Mouse (Mus musculus): ENCODE results near the gene Cotl1. TPM values are rescaled to one million over a fixed set of nuclear protein-coding genes. Genes with fewer than 3 reads are reported as not detected.

Cotl1 gene
- polyA plus RNA-seq, 1 experiment: 144 TPM

DNA sequence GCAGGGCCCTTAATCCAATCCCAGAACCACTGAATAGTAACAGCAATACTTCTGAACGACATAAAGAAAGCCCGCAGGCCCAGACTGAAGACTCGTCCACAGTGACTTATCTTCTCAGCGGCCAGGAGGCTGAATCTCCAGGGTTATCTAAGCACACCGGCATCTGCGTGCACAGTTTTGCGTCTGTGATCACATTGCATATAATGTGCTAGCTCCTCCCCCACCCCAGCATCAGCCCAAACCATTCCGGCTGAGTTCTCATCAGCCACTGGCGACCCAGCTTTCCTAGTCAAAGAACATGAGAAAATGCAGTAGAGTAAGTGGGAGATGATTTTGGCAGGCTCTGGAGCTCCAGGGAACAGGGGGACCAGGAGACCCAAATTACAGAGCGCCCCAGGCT lies 11.3 kb downstream of the Cotl1 start:
- Histone ChIP-seq H3K4me2 (ENCODE audit: low read depth) (no peak overlapping the region), H3K79me2 (ENCODE audit: control insufficient read depth, insufficient read depth) (peaks cover 35% of the 10 kb centered on the region), H3ac (ENCODE audit: control insufficient read depth, insufficient read length) (no peak overlapping the region), H3K4me3 (no peak overlapping the region), H3K36me3 (ENCODE audit: control insufficient read depth, insufficient read depth) (no peaks in the 10 kb centered on the region), H3K27me3 (ENCODE audit: control insufficient read depth, insufficient read depth, insufficient read length) (no peaks in the 10 kb centered on the region)
- TF ChIP-seq MAX (IDR thresholded peaks at IDR 0.05; ENCODE audit: low read depth): no peak
- TF ChIP-seq CEBPB (IDR thresholded peaks at IDR 0.05; ENCODE audit: insufficient read depth, poor library complexity, severe bottlenecking): no peak
- TF ChIP-seq POLR2A (IDR thresholded peaks at IDR 0.05; ENCODE audit: insufficient read length, low read depth): no peak
- TF ChIP-seq TCF12 (IDR thresholded peaks at IDR 0.05; ENCODE audit: insufficient read depth, poor library complexity, severe bottlenecking): no peak
- no peak for TF ChIP-seq MYOD1 (IDR thresholded peaks at IDR 0.05; ENCODE audit: control insufficient read depth in 1 of 3, insufficient read length in 2 of 3, low read depth in 2 of 3)
- no peak for TF ChIP-seq SRF (IDR thresholded peaks at IDR 0.05; ENCODE audit: control insufficient read depth, insufficient read length, low read depth)
- no peak for TF ChIP-seq E2F4 (IDR thresholded peaks at IDR 0.05; ENCODE audit: insufficient read depth)
- TF ChIP-seq MYOG (IDR thresholded peaks at IDR 0.05; ENCODE audit: control insufficient read depth in 1 of 3, insufficient read depth in 1 of 3, insufficient read length in 2 of 3, low read depth in 2 of 3): no peak

- TF ChIP-seq SRF (IDR thresholded peaks at IDR 0.05; ENCODE audit: control insufficient read depth, insufficient read length, low read depth): no peak
- no peak for TF ChIP-seq TCF12 (IDR thresholded peaks at IDR 0.05; ENCODE audit: insufficient read depth, poor library complexity, severe bottlenecking)
- TF ChIP-seq POLR2A (IDR thresholded peaks at IDR 0.05; ENCODE audit: insufficient read length, low read depth): no peak
- TF ChIP-seq TCF3 (IDR thresholded peaks at IDR 0.05; ENCODE audit: insufficient read length, low read depth): no peak
- no peak for TF ChIP-seq MYOD1 (IDR thresholded peaks at IDR 0.05; ENCODE audit: control insufficient read depth in 1 of 3, insufficient read length in 2 of 3, low read depth in 2 of 3)
- TF ChIP-seq E2F4 (IDR thresholded peaks at IDR 0.05; ENCODE audit: insufficient read depth): no peak
- TF ChIP-seq CEBPB (IDR thresholded peaks at IDR 0.05; ENCODE audit: insufficient read depth, poor library complexity, severe bottlenecking): no peak
- no peak for TF ChIP-seq POLR2AphosphoS2 (IDR thresholded peaks at IDR 0.05; ENCODE audit: insufficient read length, low read depth)
- TF ChIP-seq REST (IDR thresholded peaks at IDR 0.05; ENCODE audit: insufficient read depth, insufficient read length): no peak
- no peak for TF ChIP-seq MYOG (IDR thresholded peaks at IDR 0.05; ENCODE audit: control insufficient read depth in 1 of 3, insufficient read depth in 1 of 3, insufficient read length in 2 of 3, low read depth in 2 of 3)
- TF ChIP-seq USF1 (IDR thresholded peaks at IDR 0.05; ENCODE audit: low read depth): no peak
- no peak for TF ChIP-seq MAX (IDR thresholded peaks at IDR 0.05; ENCODE audit: low read depth)
- H3K4me2 ChIP-seq (ENCODE audit: low read depth): no peak overlapping the region
- no peak overlapping the region for H3K4me3 ChIP-seq
- H3K27me3 ChIP-seq (ENCODE audit: control insufficient read depth, insufficient read depth, insufficient read length): no peaks in the 10 kb centered on the region
- H3K36me3 ChIP-seq (ENCODE audit: control insufficient read depth, insufficient read depth): no peaks in the 10 kb centered on the region
- H3ac ChIP-seq (ENCODE audit: control insufficient read depth, insufficient read length): no peak overlapping the region
- H3K79me2 ChIP-seq (ENCODE audit: control insufficient read depth, insufficient read depth): peaks cover 37% of the 10 kb centered on the region
These were observed 12.6 kb downstream of the Cotl1 start for GRCm38 (mm10) chr8:119827721-119828153.

DNA sequence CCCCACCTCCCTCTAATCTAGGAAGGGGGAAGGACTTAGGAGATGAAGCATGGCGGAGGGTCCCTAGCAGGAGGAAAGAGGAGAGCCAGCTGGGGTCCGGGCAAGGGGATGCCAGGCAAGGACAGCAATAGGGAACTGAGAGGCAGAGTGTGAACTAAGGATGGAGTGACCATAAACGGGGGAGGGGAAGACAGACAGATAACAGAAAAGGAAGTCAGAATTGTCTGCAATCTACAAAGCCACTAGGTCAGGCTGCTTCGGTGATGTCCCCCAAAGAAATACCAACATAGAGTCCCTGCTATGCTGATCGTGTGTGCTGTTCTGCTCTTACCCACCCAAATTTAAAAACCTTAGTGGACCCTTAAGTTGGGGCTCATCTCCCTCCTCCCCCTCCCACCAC lies 13.4 kb downstream of the Cotl1 start:
- Histone ChIP-seq H3K4me2 (ENCODE audit: low read depth) (no peak overlapping the region), H3K27me3 (ENCODE audit: control insufficient read depth, insufficient read depth, insufficient read length) (no peaks in the 10 kb centered on the region), H3K4me3 (no peak overlapping the region), H3K79me2 (ENCODE audit: control insufficient read depth, insufficient read depth) (peaks cover 31% of the 10 kb centered on the region), H3K36me3 (ENCODE audit: control insufficient read depth, insufficient read depth) (no peaks in the 10 kb centered on the region), H3ac (ENCODE audit: control insufficient read depth, insufficient read length) (no peak overlapping the region)
- no peak for TF ChIP-seq SRF (IDR thresholded peaks at IDR 0.05; ENCODE audit: control insufficient read depth, insufficient read length, low read depth)
- TF ChIP-seq MYOG (IDR thresholded peaks at IDR 0.05; ENCODE audit: control insufficient read depth in 1 of 3, insufficient read depth in 1 of 3, insufficient read length in 2 of 3, low read depth in 2 of 3): no peak
- TF ChIP-seq POLR2AphosphoS2 (IDR thresholded peaks at IDR 0.05; ENCODE audit: insufficient read length, low read depth): no peak
- TF ChIP-seq MAX (IDR thresholded peaks at IDR 0.05; ENCODE audit: low read depth): no peak
- no peak for TF ChIP-seq MYOD1 (IDR thresholded peaks at IDR 0.05; ENCODE audit: control insufficient read depth in 1 of 3, insufficient read length in 2 of 3, low read depth in 2 of 3)
- TF ChIP-seq REST (IDR thresholded peaks at IDR 0.05; ENCODE audit: insufficient read depth, insufficient read length): no peak
- no peak for TF ChIP-seq POLR2A (IDR thresholded peaks at IDR 0.05; ENCODE audit: insufficient read length, low read depth)
- no peak for TF ChIP-seq E2F4 (IDR thresholded peaks at IDR 0.05; ENCODE audit: insufficient read depth)
- no peak for TF ChIP-seq TCF3 (IDR thresholded peaks at IDR 0.05; ENCODE audit: insufficient read length, low read depth)
- no peak for TF ChIP-seq USF1 (IDR thresholded peaks at IDR 0.05; ENCODE audit: low read depth)
- no peak for TF ChIP-seq TCF12 (IDR thresholded peaks at IDR 0.05; ENCODE audit: insufficient read depth, poor library complexity, severe bottlenecking)
- TF ChIP-seq CEBPB (IDR thresholded peaks at IDR 0.05; ENCODE audit: insufficient read depth, poor library complexity, severe bottlenecking): no peak

DNA sequence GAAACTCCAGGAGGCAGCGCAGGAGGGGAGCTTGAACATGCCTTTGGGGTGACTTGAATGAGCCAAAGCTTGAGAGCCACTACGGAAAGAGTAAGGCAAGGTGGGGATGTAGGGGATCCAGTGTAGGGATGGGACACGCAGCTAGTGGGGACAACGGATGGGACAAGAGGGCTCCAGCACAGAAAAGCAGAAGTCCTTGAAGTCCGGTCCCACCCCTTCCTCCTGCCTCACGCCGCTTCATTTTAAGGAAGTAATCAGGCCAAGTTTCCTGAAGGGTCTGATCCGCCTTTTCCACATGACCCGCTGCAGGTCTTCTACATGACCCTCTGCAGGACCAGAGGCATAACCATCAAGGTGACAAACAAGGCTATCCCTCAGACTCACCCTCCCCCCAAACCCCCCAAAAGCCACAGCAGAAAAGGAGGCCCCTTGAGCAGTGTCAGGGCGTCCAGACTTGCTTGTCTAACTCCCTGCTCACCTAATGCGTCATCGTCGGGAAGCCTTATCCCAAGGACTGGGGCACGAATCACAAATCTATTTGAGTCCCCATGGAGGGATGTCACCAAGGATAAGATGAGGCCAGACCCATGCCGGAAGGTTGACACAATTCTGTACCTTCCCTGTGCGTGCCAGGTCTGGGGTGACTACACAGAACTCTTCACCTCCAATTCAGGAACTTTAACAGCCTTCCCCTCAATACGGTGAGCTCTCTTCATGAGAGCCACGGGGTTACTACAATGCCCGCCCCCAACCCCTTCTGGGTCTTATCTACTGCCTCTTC lies 14.2 kb downstream of the Cotl1 start:
- no peak overlapping the region for H3ac ChIP-seq (ENCODE audit: control insufficient read depth, insufficient read length)
- H3K4me3 ChIP-seq: no peak overlapping the region
- TF ChIP-seq POLR2AphosphoS2 (IDR thresholded peaks at IDR 0.05; ENCODE audit: insufficient read length, low read depth) (no peak), CEBPB (IDR thresholded peaks at IDR 0.05; ENCODE audit: insufficient read depth, poor library complexity, severe bottlenecking) (no peak), MAX (IDR thresholded peaks at IDR 0.05; ENCODE audit: low read depth) (no peak), TCF3 (IDR thresholded peaks at IDR 0.05; ENCODE audit: insufficient read length, low read depth) (no peak), MYOG (IDR thresholded peaks at IDR 0.05; ENCODE audit: control insufficient read depth in 1 of 3, insufficient read depth in 1 of 3, insufficient read length in 2 of 3, low read depth in 2 of 3) (no peak), TCF12 (IDR thresholded peaks at IDR 0.05; ENCODE audit: insufficient read depth, poor library complexity, severe bottlenecking) (no peak), POLR2A (IDR thresholded peaks at IDR 0.05; ENCODE audit: insufficient read length, low read depth) (no peak), E2F4 (IDR thresholded peaks at IDR 0.05; ENCODE audit: insufficient read depth) (no peak)
- no peaks in the 10 kb centered on the region for H3K27me3 ChIP-seq (ENCODE audit: control insufficient read depth, insufficient read depth, insufficient read length)
- H3K79me2 ChIP-seq (ENCODE audit: control insufficient read depth, insufficient read depth): peaks cover 26% of the 10 kb centered on the region
- H3K4me2 ChIP-seq (ENCODE audit: low read depth): no peak overlapping the region
- H3K36me3 ChIP-seq (ENCODE audit: control insufficient read depth, insufficient read depth): no peaks in the 10 kb centered on the region

All from myocyte (in vitro differentiated cells).